Mouse (Mus musculus) liver, postnatal 0 days (tissue): ENCODE data around the gene Rps6ka4.

Source experiments
- CTCF ChIP-seq: sonication (generic); IDR thresholded peaks from 2 replicates; pipeline ENCODE4 v1.5.1; 2016; ENCODE audit warnings: antibody characterized with exemption, low read depth
- EP300 ChIP-seq: IDR thresholded peaks from 2 replicates; pipeline ENCODE4 v1.6.1; 2016; ENCODE audit warnings: antibody characterized with exemption, low read depth, mild to moderate bottlenecking

DNA sequence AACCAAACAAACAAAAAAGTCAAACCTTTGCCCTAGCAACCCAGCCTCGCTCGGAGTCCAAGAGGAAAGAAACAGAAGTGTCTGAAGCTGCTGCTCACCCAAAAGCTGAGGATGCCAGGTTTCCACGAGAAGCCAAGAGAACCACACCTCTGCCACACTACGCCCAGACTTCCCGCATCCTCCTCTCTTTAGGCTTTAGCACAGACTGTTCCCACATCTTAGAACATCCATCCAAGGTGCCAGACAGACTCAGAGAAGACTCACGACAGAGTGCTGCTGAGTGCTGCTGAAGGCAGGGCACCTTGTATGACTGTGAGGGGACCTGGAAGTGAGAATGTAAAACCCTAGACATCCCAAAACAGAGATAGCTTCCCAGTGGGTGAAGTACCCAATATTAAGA, 35.4 kb upstream of the Rps6ka4 start:
- TF ChIP-seq CTCF = no peak
- TF ChIP-seq EP300 = no peak
